Mouse (Mus musculus) heart, postnatal 36 days (tissue): ENCODE results near the gene Arid3b. TPM values are rescaled to one million over a fixed set of nuclear protein-coding genes. Genes with fewer than 3 reads are reported as not detected.
A peak's percentile ranks its signal among the peaks of the same experiment; 100 is the strongest.

Experiments
- DNase-seq, 2 experiments: peaks; one replicate each; pipeline ENCODE4 v3.0.0; 2021 to 2022
- intact Hi-C: fragments of 180-260 bp; cut with DNase I; formaldehyde crosslinking; loops from one replicate; pipeline ENCODE4 v1.15.1; 2025
- total RNA-seq, 2 experiments: library from RNA; stranded (reverse); gene quantifications; 2 replicates each; pipeline ENCODE4 v1.2.3; 2021

Gene Arid3b
- total RNA-seq, 2 experiments from 2014 or later, result 3.6 to 4.1 TPM

DNA sequence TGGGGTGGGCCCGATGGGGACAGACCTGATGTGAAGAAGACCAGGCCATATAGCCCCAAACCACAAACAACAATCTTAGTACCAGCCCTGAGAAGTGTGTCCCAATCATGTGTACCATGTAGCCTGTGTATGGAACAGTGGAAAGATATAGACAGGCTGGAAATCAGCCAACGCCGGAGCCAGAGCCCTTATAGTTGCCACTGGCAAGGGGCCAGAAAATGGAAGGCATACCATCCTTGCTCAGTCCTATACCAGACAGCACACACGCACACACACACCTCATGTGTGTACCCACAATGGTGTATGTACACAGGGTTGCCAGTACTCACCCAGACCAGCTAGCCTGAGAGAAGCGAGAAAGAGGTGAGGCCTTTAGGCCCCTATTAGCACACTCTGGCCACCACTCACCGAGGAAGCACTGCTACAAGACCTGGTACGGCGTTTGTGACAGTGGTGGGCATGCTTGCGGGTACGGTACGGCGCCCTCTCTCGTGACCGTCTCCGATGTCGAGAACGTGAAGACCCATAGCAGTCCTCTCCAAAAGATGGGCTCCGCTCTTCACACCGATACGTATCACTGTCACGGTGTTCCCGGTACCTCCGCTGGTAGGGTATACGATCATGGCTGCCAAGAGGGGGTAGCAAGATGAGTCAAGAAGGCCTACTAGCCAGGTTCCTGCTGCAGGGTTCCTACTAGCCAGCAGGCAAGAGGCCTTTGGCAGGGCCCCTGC, 76.0 kb downstream of the Arid3b start:
- intact Hi-C loops, result loop anchor here (5.0 to 10.0 kb wide), 3 partner anchors 152 to 494 kb away; partner anchors contain the start of genes Stoml1 and Ubl7
- DNase-seq, result no peak

DNA sequence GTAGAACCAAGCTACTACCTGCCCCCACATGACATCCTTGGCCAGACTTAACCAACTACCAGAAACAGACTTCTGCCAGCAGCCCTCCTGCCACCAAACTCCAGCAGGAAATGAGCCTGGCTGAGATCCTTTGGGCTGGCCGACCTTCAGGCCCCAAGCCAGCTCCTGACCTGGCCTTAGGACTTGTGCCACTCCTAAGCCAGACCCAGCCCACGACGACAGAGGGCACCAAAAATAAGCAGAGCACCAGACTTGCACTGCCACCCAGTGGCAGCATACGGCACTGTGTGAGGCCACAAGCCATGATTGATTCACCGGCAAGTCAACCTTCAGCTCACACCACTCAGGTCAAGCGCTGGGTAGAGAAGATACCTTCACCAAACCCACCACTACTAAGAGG, 77.3 kb downstream of the Arid3b start:
- intact Hi-C loops, result loop anchor here (10.0 kb wide), 1 partner anchor 234 kb away; the partner anchor contains the start of gene Cox5a

DNA sequence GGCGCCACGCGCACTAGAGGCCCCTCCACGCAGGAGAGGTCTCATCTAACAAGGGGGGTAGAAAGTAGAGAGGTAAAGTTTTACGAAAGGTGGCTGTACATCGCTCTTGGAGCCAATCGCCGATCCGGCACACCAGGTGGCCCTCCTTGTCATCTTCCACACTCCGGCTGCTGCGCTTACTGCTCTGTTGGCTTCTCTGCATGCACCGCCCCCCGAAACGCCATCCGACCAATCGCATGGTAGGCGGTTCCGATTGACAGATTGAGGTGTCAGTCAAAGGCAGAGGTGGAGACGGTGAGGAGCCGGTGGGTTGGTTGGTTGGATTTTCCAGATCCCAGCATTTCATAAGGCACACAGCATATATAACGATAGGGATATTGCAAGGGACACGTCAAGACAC, 78.1 kb downstream of the Arid3b start:
- intact Hi-C loops, result loop anchor here (10.0 kb wide), 1 partner anchor 234 kb away; the partner anchor contains the start of gene Cox5a
- DNase-seq, result no peak

More for the DNA sequence above, 77.3 kb downstream of the Arid3b start:
- DNase-seq, result peak; percentile 69 to 72

DNA sequence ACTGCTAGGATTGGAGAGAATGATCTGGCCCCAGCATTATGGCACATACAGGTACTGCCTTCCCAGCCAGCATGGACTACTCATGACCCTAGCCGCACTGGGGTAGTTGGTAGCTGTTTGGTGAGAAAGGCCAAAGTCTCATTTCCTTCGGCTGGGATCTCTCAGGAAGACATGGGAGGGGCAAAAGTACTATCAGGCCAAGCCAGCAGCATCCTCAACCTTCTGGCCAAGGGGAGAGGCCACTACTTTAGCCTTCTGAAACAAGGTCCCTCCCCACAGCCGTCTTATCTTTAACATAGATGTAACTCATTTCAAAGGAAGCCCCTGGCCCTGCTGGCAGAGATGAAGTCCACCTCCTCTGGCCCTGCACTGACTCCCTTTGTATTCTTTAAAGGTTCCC, 79.0 kb downstream of the Arid3b start:
- intact Hi-C loops, result loop anchor here (10.0 kb wide), 1 partner anchor 233 kb away; the partner anchor contains the start of gene Cox5a
- no peak for DNase-seq

DNA sequence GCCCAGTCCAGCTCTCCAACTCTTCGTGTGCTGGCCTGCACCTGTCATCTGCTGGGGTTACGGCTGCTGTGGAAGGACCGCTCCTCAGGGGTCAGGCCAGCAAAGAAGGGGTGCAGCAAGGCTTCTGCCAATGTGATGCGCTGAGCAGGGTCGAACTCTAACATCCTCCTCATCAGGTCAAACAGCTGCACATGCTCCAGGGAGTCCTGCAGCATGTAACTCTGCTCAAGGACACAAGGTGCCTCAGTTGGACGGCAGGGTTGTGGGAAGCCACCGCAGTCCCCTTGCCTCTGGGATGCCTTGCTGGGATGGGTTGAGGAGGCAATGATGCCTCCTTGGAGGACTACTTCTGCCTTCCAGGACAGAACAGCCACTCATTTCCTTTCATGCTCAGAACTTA, 85.7 kb downstream of the Arid3b start:
- intact Hi-C loops, result loop anchor here (10.0 kb wide), 1 partner anchor 226 kb away; the partner anchor contains the start of gene Cox5a
- DNase-seq, result no peak

DNA sequence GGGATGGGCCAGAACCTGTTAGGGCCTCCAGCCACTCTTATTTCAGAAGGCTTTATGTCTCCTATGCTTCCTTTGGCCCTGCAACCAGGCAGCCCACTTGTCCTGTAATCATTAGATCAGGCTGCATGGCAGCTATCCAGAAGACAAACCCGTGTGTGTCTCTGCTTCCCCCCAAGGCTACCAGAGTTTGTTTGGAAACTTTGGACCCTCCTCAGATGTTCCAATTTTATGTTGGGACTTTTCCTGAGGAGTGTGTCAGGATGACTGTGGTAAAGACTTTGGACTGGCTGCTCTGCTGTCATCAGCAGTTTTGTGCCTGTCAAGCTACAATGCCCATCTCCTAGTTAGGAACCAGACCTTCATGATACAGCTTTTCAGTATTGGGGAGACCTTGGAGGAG, 87.8 kb downstream of the Arid3b start:
- intact Hi-C loops, result loop anchor here (5.0 kb wide), 1 partner anchor 207 kb away; no protein-coding TSS in a partner anchor

DNA sequence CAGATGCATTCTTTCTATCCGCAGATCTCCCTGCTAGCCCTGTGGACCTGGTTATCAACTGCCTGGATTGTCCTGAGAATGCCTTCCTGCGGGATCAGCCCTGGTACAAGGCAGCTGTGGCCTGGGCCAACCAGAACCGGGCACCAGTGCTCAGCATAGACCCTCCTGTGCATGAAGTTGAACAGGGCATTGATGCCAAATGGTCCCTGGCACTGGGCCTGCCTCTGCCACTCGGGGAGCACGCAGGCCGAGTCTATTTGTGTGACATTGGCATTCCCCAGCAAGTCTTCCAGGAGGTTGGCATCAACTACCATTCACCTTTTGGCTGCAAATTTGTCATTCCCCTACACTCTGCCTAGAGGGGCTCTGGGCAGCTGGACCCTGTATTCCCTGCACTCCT, 88.5 kb downstream of the Arid3b start:
- intact Hi-C loops, result loop anchor here (5.0 kb wide), 1 partner anchor 206 kb away; no protein-coding TSS in a partner anchor
- DNase-seq, result peak in 1 of 2 experiments; percentile 38

More for the DNA sequence above, 87.8 kb downstream of the Arid3b start:
- DNase-seq, result no peak

DNA sequence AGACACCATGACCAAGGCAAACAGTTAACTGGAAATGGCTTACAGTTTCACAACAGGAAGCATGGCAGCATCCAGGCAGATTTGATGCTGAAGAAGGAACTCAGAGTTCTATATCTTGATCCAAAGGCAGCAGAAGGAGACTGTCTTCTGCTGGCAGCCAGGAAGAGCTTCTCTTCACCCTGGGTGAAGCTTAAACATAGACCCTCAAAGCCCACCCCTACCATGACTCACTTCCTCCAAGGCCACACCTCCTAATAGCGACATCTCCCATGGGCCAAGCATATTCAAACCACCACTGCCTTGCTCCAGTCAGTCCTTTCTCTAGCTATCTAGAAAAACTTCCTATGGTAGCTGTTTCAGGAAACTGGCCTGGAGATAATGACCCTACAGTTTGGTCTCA, 89.5 kb downstream of the Arid3b start:
- DNase-seq, result no peak
- intact Hi-C loops, result loop anchor here (5.0 kb wide), 1 partner anchor 205 kb away; no protein-coding TSS in a partner anchor

DNA sequence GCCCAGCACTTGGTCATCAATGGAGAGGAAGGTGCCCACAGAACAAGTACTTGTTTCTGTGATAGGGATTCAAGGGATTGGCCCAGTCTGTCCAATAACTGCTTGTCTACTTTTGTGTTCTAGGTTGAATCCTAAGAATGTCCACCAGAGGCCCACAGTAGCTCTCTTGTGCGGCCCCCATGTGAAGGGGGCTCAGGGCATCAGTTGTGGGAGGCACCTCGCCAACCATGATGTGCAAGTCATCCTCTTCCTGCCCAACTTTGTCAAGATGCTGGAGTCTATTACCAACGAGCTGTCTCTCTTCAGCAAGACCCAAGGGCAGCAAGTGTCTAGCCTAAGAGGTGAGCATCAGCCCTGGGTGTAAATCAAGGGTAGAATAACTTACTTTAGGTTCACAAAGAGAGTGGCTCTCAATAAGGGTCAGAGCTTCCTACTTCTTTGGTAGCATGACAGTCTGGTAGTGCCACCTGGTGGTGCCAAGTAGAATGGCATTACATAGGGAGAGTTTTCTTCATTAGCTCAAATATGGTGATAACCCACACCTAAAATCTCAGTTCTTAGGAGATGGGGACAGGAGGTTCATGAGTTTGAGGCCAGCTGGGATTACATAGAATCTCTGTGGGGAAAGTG, 92.0 kb downstream of the Arid3b start:
- intact Hi-C loops, result loop anchor here (1.0 to 5.0 kb wide), 3 partner anchors 42 to 202 kb away; no protein-coding TSS in a partner anchor
- DNase-seq, result peak; percentile 53 to 65

Other genes with a start within 250 kb of the Arid3b start
- gene Ulk3, start 247.3 kb downstream of the Arid3b start, total RNA-seq, result 1 to 10 TPM; 7.1 to 8.2 TPM
- not detected for gene Cplx3, start 230.5 kb downstream of the Arid3b start, total RNA-seq
- not detected for gene Lman1l, start 216.0 kb downstream of the Arid3b start, total RNA-seq
- gene Csk, start 183.2 kb downstream of the Arid3b start, total RNA-seq, result 10 to 100 TPM; 26.2 to 28.5 TPM
- not detected for gene Cyp1a2, start 153.1 kb downstream of the Arid3b start, total RNA-seq
- not detected for gene Cyp1a1, start 148.9 kb downstream of the Arid3b start, total RNA-seq
- gene Edc3, start 128.3 kb downstream of the Arid3b start, total RNA-seq, result 1 to 10 TPM; 5.0 to 5.2 TPM
- gene Clk3, start 70.9 kb downstream of the Arid3b start, total RNA-seq, result 10 to 100 TPM; 29.4 to 39.8 TPM
- gene Ubl7, start 74.2 kb upstream of the Arid3b start, total RNA-seq, result 10 to 100 TPM; 78.9 to 82.4 TPM
- 10 to 100 TPM; 20.0 to 20.8 TPM for gene Sema7a, start 103.3 kb upstream of the Arid3b start, total RNA-seq
- gene Cyp11a1, start 169.6 kb upstream of the Arid3b start, total RNA-seq, result under 1 TPM; 0.16 to 0.22 TPM
- under 1 TPM; 0.16 to 0.47 TPM for gene Stra6, start 227.0 kb upstream of the Arid3b start, total RNA-seq